Mouse (Mus musculus) liver, embryonic 16.5 days (tissue): ENCODE data around the gene A930004D18Rik. TPM values are rescaled to one million over a fixed set of nuclear protein-coding genes. Genes with fewer than 3 reads are reported as not detected.
"Not testable (repeated sequence)": the region's sequence is repeated elsewhere in the genome, so short reads cannot be mapped to it uniquely, and the experiment has no call there.

ENCODE experiments used
- ATAC-seq: fragments of 200-750 bp; cut with Nextera tagmentation; 2 replicates; pipeline ENCODE4 v1.8.0; 2017; ENCODE audit warnings: low read depth, mild to moderate bottlenecking, moderate number of reproducible peaks, moderate library complexity
- H3K27ac ChIP-seq: fragments of 300-500 bp; sonication (generic); 2 replicates; pipeline ENCODE4 v1.5.1; 2014; ENCODE audit warnings: mild to moderate bottlenecking, low read length
- H3K27me3 ChIP-seq: fragments of 300-500 bp; sonication (generic); 2 replicates; pipeline ENCODE4 v1.6.1; 2014; ENCODE audit warnings: low read depth, low read length, mixed read lengths; ENCODE audit not compliant: control insufficient read depth, insufficient read depth
- H3K36me3 ChIP-seq: fragments of 300-500 bp; sonication (generic); 2 replicates; pipeline ENCODE4 v1.6.1; 2014; ENCODE audit warnings: mild to moderate bottlenecking; ENCODE audit not compliant: control insufficient read depth, insufficient read depth
- H3K4me1 ChIP-seq: fragments of 300-500 bp; sonication (generic); 2 replicates; pipeline ENCODE4 v1.6.1; 2014; ENCODE audit warnings: low read depth, low read length, mixed read lengths; ENCODE audit not compliant: control insufficient read depth
- H3K4me2 ChIP-seq: fragments of 300-500 bp; sonication (generic); 2 replicates; pipeline ENCODE4 v1.6.1; 2014; ENCODE audit warnings: low read depth, low read length, mixed read lengths
- H3K4me3 ChIP-seq: fragments of 300-500 bp; sonication (generic); 2 replicates; pipeline ENCODE4 v1.5.1; 2014; ENCODE audit warnings: low read depth, mild to moderate bottlenecking, low read length
- H3K9ac ChIP-seq: fragments of 300-500 bp; sonication (generic); 2 replicates; pipeline ENCODE4 v1.6.1; 2014; ENCODE audit warnings: low read depth, low read length
- H3K9me3 ChIP-seq: fragments of 300-500 bp; sonication (generic); replicated peaks from 2 replicates; pipeline ENCODE4 v1.6.1; 2016; ENCODE audit warnings: low read length; ENCODE audit not compliant: control insufficient read depth
- WGBS: fragments of 180-500 bp; shearing (Covaris S2); extraction: QIAGEN DNeasy Blood & Tissue Kit; methylation state at CpG from one replicate; pipeline ENCODE4 v1.1.7; 2014; ENCODE audit not compliant: insufficient replicate concordance; 5-methylcytosine and 5-hydroxymethylcytosine counted together
- microRNA-seq: library from miRNA; unstranded; fragments of <30 nt; microRNA quantifications from one replicate; pipeline ENCODE4, GENCODE M21; 2016
- polyA plus RNA-seq: library from polyadenylated mRNA; unstranded; fragments of >200 nt; fragmentation: Nextera tagmentation; extraction: Ambion mirVana; gene quantifications from 2 replicates; pipeline ENCODE4 v1.2.1, GENCODE M21; 2015

Gene A930004D18Rik
- polyA plus RNA-seq, 1 experiment from 2014 or later = 1.4 TPM

DNA sequence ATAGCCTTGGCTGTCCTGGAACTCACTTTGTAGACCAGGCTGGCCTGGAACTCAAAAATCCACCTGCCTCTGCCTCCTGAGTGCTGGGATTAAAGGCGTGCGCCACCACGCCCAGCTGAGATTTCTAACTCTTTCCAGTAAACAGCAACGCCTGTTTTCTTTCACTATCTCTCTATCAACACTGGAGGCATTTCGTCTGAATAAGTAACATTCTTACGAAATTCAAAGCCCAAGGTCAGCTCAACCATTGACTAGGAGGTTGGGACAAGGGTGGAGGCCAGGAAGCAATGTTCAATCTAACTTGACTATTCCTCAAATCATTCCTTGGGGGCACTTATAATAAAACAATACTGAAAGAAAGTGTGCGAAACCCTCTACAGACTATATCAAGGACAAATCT, 59.3 kb downstream of the A930004D18Rik start:
- H3K4me3 ChIP-seq, H3K4me1 ChIP-seq, ATAC-seq, H3K9me3 ChIP-seq, H3K27ac ChIP-seq, H3K9ac ChIP-seq, H3K4me2 ChIP-seq, H3K36me3 ChIP-seq, H3K27me3 ChIP-seq: not testable (repeated sequence)
- WGBS = 74% methylated on average over 7 of the region's 7 CpGs

DNA sequence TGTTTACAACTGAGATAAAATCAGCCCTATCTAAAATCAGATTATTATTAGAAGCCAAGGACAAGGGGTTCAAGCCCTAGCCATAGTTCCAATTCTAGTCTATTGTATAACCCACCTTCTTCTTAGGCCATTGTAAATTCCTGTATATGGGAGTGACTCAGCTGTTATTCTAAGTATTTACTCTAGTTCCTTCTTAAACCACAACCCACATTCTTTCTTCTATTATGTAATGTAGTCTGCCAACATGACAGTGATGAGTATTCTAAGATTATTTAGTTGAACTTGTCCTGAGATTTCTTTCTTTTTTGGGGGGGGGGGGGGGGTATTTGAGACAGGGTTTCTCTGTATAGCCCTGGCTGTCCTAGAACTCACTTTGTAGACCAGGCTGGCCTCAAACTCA, 59.9 kb downstream of the A930004D18Rik start:
- ATAC-seq, H3K4me1 ChIP-seq: not testable (repeated sequence)

DNA sequence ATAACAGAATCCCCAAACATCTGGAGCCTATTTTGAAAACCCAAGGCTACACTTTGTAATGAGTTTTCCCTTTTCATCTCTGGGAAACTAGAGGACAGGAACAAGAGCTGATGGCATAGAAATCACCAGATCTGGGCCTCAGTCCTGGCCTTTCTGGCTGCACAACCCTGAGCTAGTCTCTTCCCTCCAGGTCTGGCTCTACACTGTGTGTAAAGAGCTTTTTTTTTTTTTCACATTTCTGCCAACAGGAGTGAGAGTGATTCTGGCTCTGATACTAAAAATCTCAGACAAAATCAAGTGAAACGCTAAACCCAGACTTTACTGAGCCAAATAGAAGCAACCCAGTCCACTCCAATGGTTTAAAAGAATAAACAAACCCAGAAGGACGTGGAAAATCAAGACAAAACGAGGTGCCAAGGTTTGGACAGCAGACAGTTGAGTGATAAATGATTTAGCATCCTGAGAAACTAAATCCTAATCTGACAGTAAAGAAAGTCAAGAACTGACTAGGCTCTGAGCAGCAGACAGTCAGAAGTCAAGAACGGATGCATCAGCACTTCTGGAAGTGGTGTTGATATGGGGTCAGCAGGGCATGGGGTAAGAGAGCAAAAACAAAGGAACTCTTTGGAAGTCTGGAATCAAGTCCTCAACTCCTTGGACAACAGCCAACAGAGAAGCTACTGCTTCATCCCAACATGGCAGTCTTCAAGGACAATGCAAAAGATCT, 61.8 kb downstream of the A930004D18Rik start:
- Histone ChIP-seq H3K4me3 (no peak overlapping the region), H3K27ac (no peak overlapping the region), H3K9me3 (no peaks in the 10 kb centered on the region), H3K27me3 (no peaks in the 10 kb centered on the region), H3K36me3 (no peaks in the 10 kb centered on the region), H3K4me2 (no peak overlapping the region), H3K4me1 (no peaks in the 10 kb centered on the region), H3K9ac (no peak overlapping the region)
- 44% methylated on average over 4 of the region's 4 CpGs for WGBS
- no peak for ATAC-seq

More for the DNA sequence above, 59.9 kb downstream of the A930004D18Rik start:
- not testable (repeated sequence) for H3K36me3 ChIP-seq, H3K9me3 ChIP-seq, H3K9ac ChIP-seq, H3K27me3 ChIP-seq, H3K4me2 ChIP-seq, H3K4me3 ChIP-seq, H3K27ac ChIP-seq

Small RNA genes lying within 50 kb of the gene (microRNA-seq; reads per million reads assigned to microRNA genes)
- gene Mir7655 = 8.1 reads per million, percentile 23 among the genes with 10 or more reads in this experiment

Other genes with a start within 250 kb of the A930004D18Rik start
- gene H2al2a, start 40.8 kb downstream of the A930004D18Rik start, polyA plus RNA-seq = not detected in 2 replicates
- gene Skida1, start 11.3 kb upstream of the A930004D18Rik start, polyA plus RNA-seq = 0.28 and 0.38 TPM in 2 replicates
- gene Mllt10, start 17.5 kb upstream of the A930004D18Rik start, polyA plus RNA-seq = 23.8 and 24.3 TPM in 2 replicates